Mouse (Mus musculus) liver, embryonic 18 days (tissue): Measurements from ENCODE around the gene Samd1. TPM values are rescaled to one million over a fixed set of nuclear protein-coding genes. Genes with fewer than 3 reads are reported as not detected.

ENCODE experiments used
- polyA plus RNA-seq: library from polyadenylated mRNA; depleted of rRNA; stranded (reverse); fragments of >200 nt; gene quantifications from 2 replicates; pipeline ENCODE4 v1.2.3, GENCODE M21; 2012; rRNA removed

Gene Samd1
- polyA plus RNA-seq = 19.9 and 21.8 TPM in 2 replicates

GRCm38 (mm10) chr8:83997511-83998141 is at the start of gene Samd1:
TSS of gene Samd1 (plus strand) at chr8:83997672.

GRCm38 (mm10) chr8:83955106-83955957 is 42.1 kb upstream of the Samd1 start, which contains the start of the genes Gm10644 and Asf1b:
TSS of gene Gm10644 (minus strand) at chr8:83955205.
TSS of gene Asf1b (plus strand) at chr8:83955507.

GRCm38 (mm10) chr8:83972150-83973120 is 25.0 kb upstream of the Samd1 start, which contains the start of gene Prkaca:
TSS of gene Prkaca (plus strand) at chr8:83972993.

GRCm38 (mm10) chr8:84001281-84002000 is 4.0 kb downstream of the Samd1 start, which contains the start of gene 1700067K01Rik:
TSS of gene 1700067K01Rik (plus strand) at chr8:84001502.

GRCm38 (mm10) chr8:84011705-84012498 is 14.4 kb downstream of the Samd1 start, which contains the start of gene 2210011C24Rik:
TSS of gene 2210011C24Rik (minus strand) at chr8:84012171.

GRCm38 (mm10) chr8:84021096-84021495 is 23.6 kb downstream of the Samd1 start, which contains the start of gene Palm3:
TSS of gene Palm3 (plus strand) at chr8:84021471.

GRCm38 (mm10) chr8:84042066-84042947 is 44.8 kb downstream of the Samd1 start, which contains the start of gene Il27ra:
TSS of gene Il27ra (minus strand) at chr8:84042589.

GRCm38 (mm10) chr8:84044900-84045299 is 47.4 kb downstream of the Samd1 start, which contains the start of gene Rln3:
TSS of gene Rln3 (minus strand) at chr8:84045000.

Other genes starting within 250 kb of the Samd1 start
- gene Adgrl1, start 97.6 kb upstream of the Samd1 start, polyA plus RNA-seq = 2.6 and 2.9 TPM in 2 replicates
- 0.78 and 0.85 TPM in 2 replicates for gene Gm10644, start 42.5 kb upstream of the Samd1 start, polyA plus RNA-seq
- gene Asf1b, start 42.2 kb upstream of the Samd1 start, polyA plus RNA-seq = 49.1 and 54.0 TPM in 2 replicates
- 20.6 and 20.7 TPM in 2 replicates for gene Prkaca, start 24.7 kb upstream of the Samd1 start, polyA plus RNA-seq
- 0.16 and 0.17 TPM in 2 replicates for gene 1700067K01Rik, start 3.8 kb downstream of the Samd1 start, polyA plus RNA-seq
- gene 2210011C24Rik, start 14.5 kb downstream of the Samd1 start, polyA plus RNA-seq = 0.08 TPM in 1 of 2 replicates, not detected in the other
- 0.03 and 0.05 TPM in 2 replicates for gene Palm3, start 23.8 kb downstream of the Samd1 start, polyA plus RNA-seq
- gene Il27ra, start 44.9 kb downstream of the Samd1 start, polyA plus RNA-seq = 1.2 and 1.4 TPM in 2 replicates
- gene Rln3, start 47.3 kb downstream of the Samd1 start, polyA plus RNA-seq = 0.12 TPM in 1 of 2 replicates, not detected in the other
- gene Gm10643, start 67.5 kb downstream of the Samd1 start, polyA plus RNA-seq = 0.59 and 0.63 TPM in 2 replicates
- 3.3 and 4.7 TPM in 2 replicates for gene Rfx1, start 69.2 kb downstream of the Samd1 start, polyA plus RNA-seq
- gene Dcaf15, start 107.1 kb downstream of the Samd1 start, polyA plus RNA-seq = 11.4 and 12.4 TPM in 2 replicates
- gene Podnl1, start 128.3 kb downstream of the Samd1 start, polyA plus RNA-seq = 0.03 and 0.05 TPM in 2 replicates
- 3.7 and 4.4 TPM in 2 replicates for gene Cc2d1a, start 150.3 kb downstream of the Samd1 start, polyA plus RNA-seq
- gene 4930432K21Rik, start 150.4 kb downstream of the Samd1 start, polyA plus RNA-seq = 0.18 and 0.24 TPM in 2 replicates
- 0.13 and 0.16 TPM in 2 replicates for gene Nanos3, start 187.5 kb downstream of the Samd1 start, polyA plus RNA-seq
- 2.9 and 3.4 TPM in 2 replicates for gene Zswim4, start 239.4 kb downstream of the Samd1 start, polyA plus RNA-seq